Mouse (Mus musculus) frontal cortex, adult 2 months (tissue): ENCODE measurements at regions not wholly inside any gene's neighbourhood (a gene's known extent, or its start where the extent isn't known, plus 50 kb on each side); places are given as distances from the start of the nearest gene placed in this dataset.

Experiments used
- DNase-seq, 2 experiments: peaks; one replicate each; pipeline ENCODE4 v3.0.0; 2022; ENCODE audit warnings: low spot score in 1 of 2; ENCODE audit errors: extremely low spot score in 1 of 2

DNA sequence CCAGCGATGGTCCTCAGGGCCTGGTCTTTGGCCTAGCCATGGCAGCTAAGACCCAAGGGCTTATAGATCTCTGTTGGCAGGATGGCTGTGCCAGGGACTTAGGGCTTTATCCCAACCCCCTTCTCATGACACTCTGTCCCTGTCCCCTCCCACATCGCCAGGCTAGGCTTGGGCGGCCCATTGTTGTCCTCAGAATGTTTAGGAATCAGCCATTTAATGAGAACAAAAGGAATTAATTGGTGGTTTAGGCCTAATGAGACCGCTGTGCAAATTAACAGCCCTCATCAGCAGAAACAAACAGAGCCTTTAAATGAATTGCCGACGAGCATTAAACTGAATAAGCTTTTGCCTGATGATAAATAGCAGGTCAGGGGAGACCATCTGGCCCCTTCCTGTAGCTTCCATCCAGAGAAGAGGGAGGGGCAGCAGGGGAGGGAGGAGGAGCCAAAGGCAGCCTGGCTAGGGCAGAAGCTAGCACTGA is 96.2 kb downstream of the Tle3 start:
- no peak for DNase-seq
